15 mouse cellular contexts compared by ENCODE assay signal in genomic region chr7:144747756-144748155, GRCm38 (mm10). TPM values are rescaled to one million over a fixed set of nuclear protein-coding genes. Genes with fewer than 3 reads are reported as not detected.
A peak's percentile ranks its signal among the peaks of the same experiment; 100 is the strongest.
DNase-seq lines count a peak whose midpoint lies in the region; ATAC-seq and TF ChIP-seq lines count a peak whose summit lies in the region.
"Had no signal": no experiment of that assay in that cellular context is flagged by ENCODE, and none has a peak within 500 bp of the region (broad histone marks: within the 10 kb centered on the region; RNA-seq: fewer than 3 reads in every experiment).

No protein-coding gene starts in this region.

- H3K27me3 ChIP-seq in intestine, embryonic 14.5 days (replicated peaks; ENCODE audit: control insufficient read depth, insufficient read depth, low read length) = no peaks in the 10 kb centered on the region
- no peaks in the 10 kb centered on the region for H3K27me3 ChIP-seq in stomach, embryonic 16.5 days (ENCODE audit: control insufficient read depth, insufficient read depth, low read length)

- H3K36me3 ChIP-seq in intestine, embryonic 14.5 days (ENCODE audit: control insufficient read depth, insufficient read depth, low read length) = no peaks in the 10 kb centered on the region
- no peaks in the 10 kb centered on the region for H3K36me3 ChIP-seq in stomach, embryonic 16.5 days (ENCODE audit: control insufficient read depth, insufficient read depth, low read length)

- no peak for TF ChIP-seq POLR2A in lung, adult 2 months (IDR thresholded peaks at IDR 0.05; ENCODE audit: borderline replicate concordance, extremely low read depth, low read depth, low read length)

- no peak overlapping the region for H3K4me2 ChIP-seq in intestine, embryonic 14.5 days (ENCODE audit: low read length)
- no peak overlapping the region for H3K4me2 ChIP-seq in stomach, embryonic 16.5 days (ENCODE audit: low read depth, low read length)

- no peaks in the 10 kb centered on the region for H3K9me3 ChIP-seq in intestine, embryonic 14.5 days (ENCODE audit: control insufficient read depth, low read length)
- no peaks in the 10 kb centered on the region for H3K9me3 ChIP-seq in stomach, embryonic 16.5 days (replicated peaks; ENCODE audit: control insufficient read depth, low read length)

- no peak for TF ChIP-seq CTCF in lung, adult 2 months (IDR thresholded peaks at IDR 0.05; ENCODE audit: insufficient read depth, low read length)

- H3K4me3 ChIP-seq in intestine, embryonic 14.5 days (ENCODE audit: low read depth, low read length) = no peak overlapping the region
- H3K4me3 ChIP-seq in lung, adult 2 months (replicated peaks; ENCODE audit: extremely low read depth, low read depth, low read length) = no peak overlapping the region
- H3K4me3 ChIP-seq in stomach, embryonic 16.5 days (replicated peaks; ENCODE audit: low read length) = no peak overlapping the region

- peak; percentile 74 to 79 for DNase-seq in lung, adult 18-20 months
- DNase-seq in lung, postnatal 14 days = no peak
- no peak for DNase-seq in intestine, embryonic 14.5 days (ENCODE audit: low spot score)
- DNase-seq in lung, adult 2 months = peak; percentile 49
- no peak for DNase-seq in thymus, postnatal 14 days
- no peak for DNase-seq in layer of hippocampus, postnatal 14 days (ENCODE audit: low spot score in 2 of 2)
- DNase-seq in kidney, adult 8-10 months = no peak
- DNase-seq: adrenal gland, postnatal 25 days; cerebellum, adult 2 months; gastrocnemius, postnatal 25 days; heart, postnatal 14 days; kidney, postnatal 4 days had no signal

- peak overlapping the region; percentile 23; the same call in 1 of the 2 replicates for H3K27ac ChIP-seq in intestine, embryonic 14.5 days (ENCODE audit: low read depth)
- H3K27ac ChIP-seq in stomach, embryonic 16.5 days (ENCODE audit: low read length) = peak overlapping the region; percentile 78

- 27% methylated on average over 2 of the region's 2 CpGs for WGBS in intestine, embryonic 14.5 days
- WGBS in lung, adult 2 months = 39% methylated on average over 2 of the region's 2 CpGs
- WGBS in stomach, embryonic 16.5 days = 30% methylated on average over 2 of the region's 2 CpGs

- H3K9ac ChIP-seq in intestine, embryonic 14.5 days (ENCODE audit: low read length) = no peak overlapping the region
- peak overlapping the region; percentile 13; the same call in 1 of the 2 replicates for H3K9ac ChIP-seq in stomach, embryonic 16.5 days (ENCODE audit: low read length)

- ATAC-seq in intestine, embryonic 14.5 days (replicated peaks; ENCODE audit: low FRiP score, low TSS enrichment, low read depth) = peak; percentile 77
- ATAC-seq in stomach, embryonic 16.5 days (ENCODE audit: insufficient read depth, low FRiP score) = peak; percentile 86
- ATAC-seq: forebrain, embryonic 14.5 days had no signal

- peaks cover 22% of the 10 kb centered on the region for H3K4me1 ChIP-seq in intestine, embryonic 14.5 days (replicated peaks; ENCODE audit: control insufficient read depth, insufficient read depth, low read length)
- H3K4me1 ChIP-seq in lung, adult 2 months (ENCODE audit: control insufficient read depth, insufficient read depth, low read length) = peaks cover 16% of the 10 kb centered on the region
- H3K4me1 ChIP-seq in stomach, embryonic 16.5 days (ENCODE audit: control insufficient read depth, insufficient read depth, low read length) = peaks cover 19% of the 10 kb centered on the region

RNA-seq across cellular contexts. Expression of gene Ano1, which starts 4.0 kb away (rescaled TPM):
- 39.1 and 43.3 TPM in 2 replicates for polyA plus RNA-seq in intestine, embryonic 14.5 days (2014; fragmentation: Nextera tagmentation; extraction: Ambion mirVana)
- polyA plus RNA-seq in lung, adult 2 months (2012; rRNA removed) = 86.3 and 92.3 TPM in 2 replicates
- polyA plus RNA-seq in stomach, embryonic 16.5 days (2015; fragmentation: Nextera tagmentation; extraction: Ambion mirVana) = 60.9 and 70.2 TPM in 2 replicates
- total RNA-seq in layer of hippocampus, postnatal 14 days (2021) = 1 to 10 TPM; 2.3 to 5.5 TPM
- total RNA-seq: megakaryocyte, adult 5-6 weeks had no signal

Comparison
In these comparisons a context has a peak if more than half of its experiments do, and no peak if none do; other contexts are left out.
1. DNase-seq: peak in lung, adult 18-20 months (2 of 2) and lung, adult 2 months (single experiment); none in lung, postnatal 14 days (single experiment), intestine, embryonic 14.5 days (single experiment), thymus, postnatal 14 days (single experiment), layer of hippocampus, postnatal 14 days (0 of 2) and kidney, adult 8-10 months (0 of 2).